Mouse (Mus musculus): ENCODE results near the gene Chrnb4.

GRCm38 (mm10) chr9:54990362-54990761 is 58.2 kb downstream of the Chrnb4 start:
- no peak for TF ChIP-seq CTCF (conservative IDR thresholded peaks at IDR 0.05 in 1 of 2, IDR thresholded peaks at IDR 0.05 in 1 of 2; ENCODE audit: low read depth in 2 of 2, low read length in 2 of 2)
- TF ChIP-seq UBTF (IDR thresholded peaks at IDR 0.05; ENCODE audit: low read depth, low read length) = no peak

Data from CH12.LX (cell line).